Comparison of ENCODE assay signal across 20 mouse cellular contexts in the genomic region with DNA sequence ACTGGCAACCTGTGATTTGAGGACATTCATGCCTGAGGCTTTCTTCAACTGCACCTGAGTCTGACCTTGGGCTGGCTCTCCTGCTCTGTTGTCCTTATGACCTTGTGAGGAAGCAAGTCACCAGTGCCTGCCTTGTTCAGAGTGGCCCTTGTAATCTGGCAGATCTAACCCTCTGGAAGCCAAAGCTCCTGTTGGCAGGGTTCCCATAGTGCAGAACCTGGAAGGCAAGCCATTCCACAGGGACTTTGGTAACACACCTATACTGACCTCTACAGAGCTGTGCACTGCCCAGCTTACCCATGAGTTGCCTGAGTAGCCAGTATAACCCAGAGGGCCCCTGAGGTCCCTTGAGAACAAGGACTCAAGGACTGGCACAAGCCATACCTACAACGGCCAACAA. TPM values are rescaled to one million over a fixed set of nuclear protein-coding genes. Genes with fewer than 3 reads are reported as not detected.
DNase-seq lines count a peak whose midpoint lies in the region; ATAC-seq and TF ChIP-seq lines count a peak whose summit lies in the region.
"Had no signal": no experiment of that assay in that cellular context is flagged by ENCODE, and none has a peak within 500 bp of the region (broad histone marks: within the 10 kb centered on the region; RNA-seq: fewer than 3 reads in every experiment).

No protein-coding gene starts in this region.

- WGBS in heart, embryonic 11.5 days (ENCODE audit: insufficient replicate concordance): 88% methylated on average over 1 of the region's 1 CpGs
- 68% methylated on average over 1 of the region's 1 CpGs for WGBS in lung, adult 2 months
- 69% methylated on average over 1 of the region's 1 CpGs for WGBS in kidney, embryonic 15.5 days
- 59% methylated on average over 1 of the region's 1 CpGs for WGBS in liver, postnatal 0 days (ENCODE audit: insufficient replicate concordance)

- DNase-seq in heart, adult 18-20 months: no peak
- peak; percentile 64 for DNase-seq in lung, postnatal 36 days
- no peak for DNase-seq in lung, adult 2 months
- peak; percentile 57 for DNase-seq in liver, postnatal 0 days
- no peak for DNase-seq in layer of hippocampus, adult 8-10 months (ENCODE audit: low spot score in 2 of 2)
- DNase-seq: embryo, embryonic 11 days; gastrocnemius, postnatal 10 days; heart, postnatal 4 days; right cerebral cortex, postnatal 4 days; thymus, postnatal 4 days had no signal

- H3K4me3 ChIP-seq in heart, embryonic 11.5 days (ENCODE audit: low read depth, low read length): no peak overlapping the region
- no peak overlapping the region for H3K4me3 ChIP-seq in lung, adult 2 months (replicated peaks; ENCODE audit: extremely low read depth, low read depth, low read length)
- no peak overlapping the region for H3K4me3 ChIP-seq in kidney, embryonic 15.5 days (replicated peaks)
- H3K4me3 ChIP-seq in liver, postnatal 0 days (ENCODE audit: low read depth, low read length): no peak overlapping the region
- H3K4me3 ChIP-seq: heart, embryonic 13.5 days; liver, embryonic 15.5 days; midbrain, embryonic 13.5 days had no signal

- TF ChIP-seq CTCF in lung, adult 2 months (IDR thresholded peaks at IDR 0.05; ENCODE audit: insufficient read depth, low read length): no peak
- no peak for TF ChIP-seq CTCF in liver, postnatal 0 days (IDR thresholded peaks at IDR 0.05; ENCODE audit: low read depth)

- TF ChIP-seq EP300 in liver, postnatal 0 days (IDR thresholded peaks at IDR 0.05; ENCODE audit: low read depth): no peak

- H3K27ac ChIP-seq in heart, embryonic 11.5 days (ENCODE audit: low read depth, low read length): no peak overlapping the region
- H3K27ac ChIP-seq in kidney, embryonic 15.5 days: peak overlapping the region; percentile 29
- peak overlapping the region; percentile 72 for H3K27ac ChIP-seq in liver, postnatal 0 days (ENCODE audit: low read depth)
- H3K27ac ChIP-seq: heart, embryonic 13.5 days; liver, embryonic 15.5 days; midbrain, embryonic 13.5 days had no signal

- no peak for ATAC-seq in heart, embryonic 11.5 days (replicated peaks; ENCODE audit: insufficient number of reproducible peaks, low FRiP score, low TSS enrichment)
- ATAC-seq in kidney, embryonic 15.5 days (replicated peaks; ENCODE audit: low FRiP score): no peak
- no peak for ATAC-seq in liver, postnatal 0 days
- ATAC-seq: hindbrain, embryonic 16.5 days; intestine, postnatal 0 days; midbrain, embryonic 13.5 days had no signal

- H3K9me3 ChIP-seq in heart, embryonic 11.5 days (replicated peaks; ENCODE audit: control insufficient read depth, low read length): no peaks in the 10 kb centered on the region
- H3K9me3 ChIP-seq in kidney, embryonic 15.5 days (replicated peaks): no peaks in the 10 kb centered on the region
- H3K9me3 ChIP-seq in liver, postnatal 0 days (ENCODE audit: low read length): no peaks in the 10 kb centered on the region
- H3K9me3 ChIP-seq: G1E; heart, embryonic 13.5 days; liver, embryonic 15.5 days; midbrain, embryonic 13.5 days had no signal

- H3K4me2 ChIP-seq in heart, embryonic 11.5 days: no peak overlapping the region
- no peak overlapping the region for H3K4me2 ChIP-seq in kidney, embryonic 15.5 days
- H3K4me2 ChIP-seq in liver, postnatal 0 days (ENCODE audit: low read depth, low read length): no peak overlapping the region
- H3K4me2 ChIP-seq: heart, embryonic 13.5 days; liver, embryonic 15.5 days; midbrain, embryonic 13.5 days had no signal

- 0 out of 2 replicates have a peak overlapping the region, but pooled peaks have one; percentile 3 for H3K9ac ChIP-seq in heart, embryonic 11.5 days (ENCODE audit: low read depth, low read length)
- H3K9ac ChIP-seq in kidney, embryonic 15.5 days: no peak overlapping the region
- H3K9ac ChIP-seq in liver, postnatal 0 days (replicated peaks): no peak overlapping the region
- H3K9ac ChIP-seq: liver, embryonic 15.5 days; midbrain, embryonic 13.5 days had no signal

- H3K36me3 ChIP-seq in heart, embryonic 11.5 days (ENCODE audit: control insufficient read depth, insufficient read depth, low read length): no peaks in the 10 kb centered on the region
- no peaks in the 10 kb centered on the region for H3K36me3 ChIP-seq in kidney, embryonic 15.5 days
- H3K36me3 ChIP-seq in liver, postnatal 0 days (replicated peaks; ENCODE audit: insufficient read depth, low read length): no peaks in the 10 kb centered on the region
- H3K36me3 ChIP-seq: heart, embryonic 13.5 days; liver, embryonic 15.5 days; midbrain, embryonic 13.5 days had no signal

- H3K27me3 ChIP-seq in heart, embryonic 11.5 days (ENCODE audit: control insufficient read depth, insufficient read depth, low read length): no peaks in the 10 kb centered on the region
- no peaks in the 10 kb centered on the region for H3K27me3 ChIP-seq in kidney, embryonic 15.5 days
- H3K27me3 ChIP-seq in liver, postnatal 0 days (ENCODE audit: insufficient read depth, low read length): no peaks in the 10 kb centered on the region
- H3K27me3 ChIP-seq: heart, embryonic 13.5 days; liver, embryonic 15.5 days; midbrain, embryonic 13.5 days had no signal

- H3K4me1 ChIP-seq in heart, embryonic 11.5 days (ENCODE audit: control insufficient read depth, insufficient read depth, low read length): peaks cover 44% of the 10 kb centered on the region
- H3K4me1 ChIP-seq in lung, adult 2 months (ENCODE audit: control insufficient read depth, insufficient read depth, low read length): no peaks in the 10 kb centered on the region; the same call in 1 of the 2 replicates
- H3K4me1 ChIP-seq in kidney, embryonic 15.5 days: peaks cover 79% of the 10 kb centered on the region
- H3K4me1 ChIP-seq in liver, postnatal 0 days (ENCODE audit: insufficient read depth): peaks cover 13% of the 10 kb centered on the region

- TF ChIP-seq POLR2A in lung, adult 2 months (IDR thresholded peaks at IDR 0.05; ENCODE audit: borderline replicate concordance, extremely low read depth, low read depth, low read length): no peak

RNA-seq across cellular contexts. Expression of gene Col18a1, which starts 48.0 kb away (rescaled TPM):
- 113 and 164 TPM in 2 replicates for polyA plus RNA-seq in heart, embryonic 11.5 days (2014; fragmentation: Nextera tagmentation; extraction: Ambion mirVana)
- 1 to 10 TPM; 7.9 to 8.5 TPM for total RNA-seq in heart, adult 18-20 months (2021)
- 38.1 and 39.3 TPM in 2 replicates for polyA plus RNA-seq in lung, adult 2 months (2012; rRNA removed)
- 195 and 206 TPM in 2 replicates for polyA plus RNA-seq in kidney, embryonic 15.5 days (2015; fragmentation: Nextera tagmentation; extraction: Ambion mirVana)
- polyA plus RNA-seq in liver, postnatal 0 days (2015; fragmentation: Nextera tagmentation; extraction: Ambion mirVana): 137 and 167 TPM in 2 replicates
- total RNA-seq in layer of hippocampus, adult 8-10 months (2022): 1 to 10 TPM; 3.9 to 4.5 (median 4.3) TPM
- total RNA-seq: megakaryocyte progenitor cell, adult 5-6 weeks; neutrophil, adult 5-6 weeks had no signal

Comparison
In these comparisons a context has a peak if more than half of its experiments do, and no peak if none do; other contexts are left out.
1. DNase-seq: peak in lung, postnatal 36 days (single experiment) and liver, postnatal 0 days (single experiment); none in heart, adult 18-20 months (0 of 2), lung, adult 2 months (single experiment) and layer of hippocampus, adult 8-10 months (0 of 2).